Mouse (Mus musculus) heart, adult 9 months (tissue): ENCODE results near the gene Tpx2.
A peak's percentile ranks its signal among the peaks of the same experiment; 100 is the strongest.

Source experiments
- DNase-seq, 2 experiments: peaks; one replicate each; pipeline ENCODE4 v3.0.0; 2022; ENCODE audit warnings: low spot score in 2 of 2

Tpx2 gene

GRCm38 (mm10) chr2:152914310-152915120 is 66.8 kb downstream of the Tpx2 start:
- peak; percentile 80 to 90 for DNase-seq

GRCm38 (mm10) chr2:152915453-152915852 is 67.7 kb downstream of the Tpx2 start:
- DNase-seq: no peak

- DNase-seq: no peak
Observed at GRCm38 (mm10) chr2:152916111-152916510, 68.3 kb downstream of the Tpx2 start.

GRCm38 (mm10) chr2:152917671-152918070 is 69.9 kb downstream of the Tpx2 start:
- no peak for DNase-seq

GRCm38 (mm10) chr2:152922376-152922775 is 74.6 kb downstream of the Tpx2 start:
- no peak for DNase-seq

GRCm38 (mm10) chr2:152923621-152924020 is 75.9 kb downstream of the Tpx2 start:
- no peak for DNase-seq

- no peak for DNase-seq
Observed at GRCm38 (mm10) chr2:152924128-152924527, 76.4 kb downstream of the Tpx2 start.

- no peak for DNase-seq
Observed at GRCm38 (mm10) chr2:152924543-152924942, 76.8 kb downstream of the Tpx2 start.

- DNase-seq: peak; percentile 90 to 91
Observed at GRCm38 (mm10) chr2:152925189-152925872, 77.6 kb downstream of the Tpx2 start.

GRCm38 (mm10) chr2:152926896-152927295 is 79.1 kb downstream of the Tpx2 start:
- no peak for DNase-seq

GRCm38 (mm10) chr2:152927371-152927770 is 79.6 kb downstream of the Tpx2 start:
- DNase-seq: no peak

- no peak for DNase-seq
Observed at GRCm38 (mm10) chr2:152928219-152928987, 80.6 kb downstream of the Tpx2 start.

- no peak for DNase-seq
Observed at GRCm38 (mm10) chr2:152928988-152929370, 81.2 kb downstream of the Tpx2 start.

- DNase-seq: peak; percentile 74 to 86
Observed at GRCm38 (mm10) chr2:152930276-152930675, 82.5 kb downstream of the Tpx2 start.

GRCm38 (mm10) chr2:152931456-152932160 is 83.8 kb downstream of the Tpx2 start:
- no peak for DNase-seq

- DNase-seq: peak; percentile 67 to 72
Observed at GRCm38 (mm10) chr2:152933048-152933447, 85.3 kb downstream of the Tpx2 start, which contains the start of gene Foxs1. Foxs1 (minus strand) TSS chr2:152933208.

GRCm38 (mm10) chr2:152933614-152934013 is 85.8 kb downstream of the Tpx2 start:
- DNase-seq: peak in 1 of 2 experiments; percentile 68

- DNase-seq: no peak
Observed at GRCm38 (mm10) chr2:152939846-152940245, 92.1 kb downstream of the Tpx2 start.

- no peak for DNase-seq
Observed at GRCm38 (mm10) chr2:152941106-152941505, 93.3 kb downstream of the Tpx2 start.

- no peak for DNase-seq
Observed at GRCm38 (mm10) chr2:152941776-152942175, 94.0 kb downstream of the Tpx2 start.

GRCm38 (mm10) chr2:152942898-152943515 is 95.2 kb downstream of the Tpx2 start:
- no peak for DNase-seq
